Mouse (Mus musculus) megakaryocyte progenitor cell, adult 5-6 weeks (primary cell): Measurements from ENCODE around the gene Grrp1. TPM values are rescaled to one million over a fixed set of nuclear protein-coding genes. Genes with fewer than 3 reads are reported as not detected.
A peak's percentile ranks its signal among the peaks of the same experiment; 100 is the strongest.
"Not testable (repeated sequence)": the region's sequence is repeated elsewhere in the genome, so short reads cannot be mapped to it uniquely, and the experiment has no call there.

Experiments used
- ATAC-seq: replicated peaks from 2 replicates; pipeline ENCODE4 v1.8.0; 2016; ENCODE audit warnings: mild to moderate bottlenecking, moderate TSS enrichment, inconsistent platforms; ENCODE audit not compliant: poor library complexity
- total RNA-seq, 2 experiments: library from RNA; stranded (forward) in 1 of 2; stranded (reverse) in 1 of 2; fragments of 157-497, 149-512 nt in 1 of 2; fragments of 200-1000 nt in 1 of 2; gene quantifications; 2 replicates each; pipeline versions ENCODE4 v1.2.3 to v1.2.4; 2015 to 2017

Gene Grrp1
- total RNA-seq, 2 experiments from 2014 or later, result not detected

GRCm38 (mm10) chr4:134271979-134272378 is 18.1 kb upstream of the Grrp1 start:
- ATAC-seq, result no peak

- ATAC-seq, result not testable (repeated sequence)
These were observed 15.7 kb upstream of the Grrp1 start for GRCm38 (mm10) chr4:134269622-134270021.

GRCm38 (mm10) chr4:134268102-134268655 is 14.3 kb upstream of the Grrp1 start:
- peak; percentile 37; the same call in 1 of the 2 replicates for ATAC-seq

GRCm38 (mm10) chr4:134265860-134266585 is 12.1 kb upstream of the Grrp1 start:
- no peak for ATAC-seq

GRCm38 (mm10) chr4:134263191-134263590 is 9.3 kb upstream of the Grrp1 start:
- peak; percentile 61 for ATAC-seq

GRCm38 (mm10) chr4:134258354-134258753 is 4.4 kb upstream of the Grrp1 start:
- ATAC-seq, result peak; percentile 49

- no peak for ATAC-seq
These were observed 3.5 kb upstream of the Grrp1 start for GRCm38 (mm10) chr4:134257198-134258009.

GRCm38 (mm10) chr4:134256407-134257197 is 2.7 kb upstream of the Grrp1 start:
- ATAC-seq, result no peak

GRCm38 (mm10) chr4:134255854-134256253 is 1.9 kb upstream of the Grrp1 start:
- no peak for ATAC-seq

GRCm38 (mm10) chr4:134254835-134255234 is 929 bp upstream of the Grrp1 start:
- ATAC-seq, result no peak

- no peak for ATAC-seq
These were observed 790 bp downstream of the Grrp1 start for GRCm38 (mm10) chr4:134252911-134253721.

- no peak for ATAC-seq
These were observed 1.6 kb downstream of the Grrp1 start for GRCm38 (mm10) chr4:134252131-134252910.

GRCm38 (mm10) chr4:134251241-134252130 is 2.4 kb downstream of the Grrp1 start:
- peak; percentile 51 for ATAC-seq

- no peak for ATAC-seq
These were observed 3.0 kb downstream of the Grrp1 start for GRCm38 (mm10) chr4:134250930-134251240.

GRCm38 (mm10) chr4:134250116-134250929 is 3.6 kb downstream of the Grrp1 start:
- ATAC-seq, result no peak

GRCm38 (mm10) chr4:134249651-134250050 is 4.3 kb downstream of the Grrp1 start:
- peak; percentile 57 for ATAC-seq

GRCm38 (mm10) chr4:134246719-134247258 is 7.1 kb downstream of the Grrp1 start, which contains the start of gene Gm30191:
TSS of gene Gm30191 (plus strand) at chr4:134246935.
- no peak for ATAC-seq
